ENCODE assay signal across 11 mouse cellular contexts in the genomic region with DNA sequence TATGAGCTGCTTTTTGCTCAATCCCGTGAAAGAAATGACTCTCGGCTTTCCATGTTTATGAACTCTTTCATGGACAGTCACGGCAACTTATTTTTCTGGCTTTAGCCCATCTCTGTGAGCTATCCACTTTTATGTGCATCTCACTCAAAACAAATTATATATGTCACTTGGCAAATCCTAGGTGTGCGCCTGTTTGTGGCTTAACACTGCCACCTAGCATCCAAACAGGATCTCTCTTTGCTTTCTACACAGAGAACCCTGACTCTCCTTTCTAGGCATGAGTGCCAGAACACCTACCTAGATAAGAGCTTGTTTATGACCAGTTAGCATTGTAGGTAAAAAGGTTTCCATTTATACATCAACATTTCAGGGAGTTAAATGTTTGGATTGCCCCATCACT.
DNase-seq lines count a peak whose midpoint lies in the region.
"Had no signal": no experiment of that assay in that cellular context is flagged by ENCODE, and none has a peak within 500 bp of the region (broad histone marks: within the 10 kb centered on the region; RNA-seq: fewer than 3 reads in every experiment).

No protein-coding gene starts in this region.

- H3K27me3 ChIP-seq in heart, embryonic 10.5 days (ENCODE audit: insufficient read depth, poor library complexity, severe bottlenecking): no peaks in the 10 kb centered on the region
- H3K27me3 ChIP-seq: hindbrain, embryonic 15.5 days had no signal

- no peaks in the 10 kb centered on the region for H3K4me1 ChIP-seq in heart, embryonic 10.5 days
- H3K4me1 ChIP-seq: hindbrain, embryonic 15.5 days had no signal

- H3K9me3 ChIP-seq in heart, embryonic 10.5 days: no peaks in the 10 kb centered on the region
- H3K9me3 ChIP-seq: hindbrain, embryonic 15.5 days had no signal

- no peak overlapping the region for H3K27ac ChIP-seq in heart, embryonic 10.5 days
- H3K27ac ChIP-seq: hindbrain, embryonic 15.5 days; macrophage had no signal

- H3K36me3 ChIP-seq in heart, embryonic 10.5 days: no peaks in the 10 kb centered on the region
- H3K36me3 ChIP-seq: hindbrain, embryonic 15.5 days had no signal

- DNase-seq in cerebellum, adult 18-20 months: peak; percentile 22
- no peak for DNase-seq in cerebellum, adult 11-12 months
- DNase-seq in layer of hippocampus, adult 9-10 months (ENCODE audit: low spot score): peak; percentile 17
- DNase-seq in layer of hippocampus, adult 8-10 months (ENCODE audit: low spot score in 2 of 2): no peak
- DNase-seq in cerebellum, postnatal 14 days: peak; percentile 39 to 57
- DNase-seq in retina, adult 2 months (ENCODE audit: low read depth, low spot score): peak; percentile 15
- no peak for DNase-seq in gastrocnemius, adult 18-20 months (ENCODE audit: low spot score)
- no peak for DNase-seq in heart, embryonic 10.5 days (ENCODE audit: low spot score)
- DNase-seq: B cell, adult 2 months had no signal

- WGBS in heart, embryonic 10.5 days: 75% methylated on average over 4 of the region's 4 CpGs

- H3K4me3 ChIP-seq in heart, embryonic 10.5 days: no peak overlapping the region
- H3K4me3 ChIP-seq: hindbrain, embryonic 15.5 days had no signal

Comparison
In these comparisons a context has a peak if more than half of its experiments do, and no peak if none do; other contexts are left out.
1. DNase-seq: peak in cerebellum, adult 18-20 months (2 of 2), layer of hippocampus, adult 9-10 months (single experiment), cerebellum, postnatal 14 days (2 of 2) and retina, adult 2 months (single experiment); none in cerebellum, adult 11-12 months (single experiment), layer of hippocampus, adult 8-10 months (0 of 2), gastrocnemius, adult 18-20 months (single experiment) and heart, embryonic 10.5 days (single experiment).